Mouse (Mus musculus): ENCODE data around the gene Rab25. TPM values are rescaled to one million over a fixed set of nuclear protein-coding genes. Genes with fewer than 3 reads are reported as not detected.

Gene Rab25
- polyA plus RNA-seq, 1 experiment from 2014 or later: 0.70 TPM

- Histone ChIP-seq H3K4me3 (no peak overlapping the region), H3K4me2 (no peak overlapping the region), H3K27me3 (replicated peaks) (no peaks in the 10 kb centered on the region), H3K4me1 (peaks cover 9% of the 10 kb centered on the region), H3K9me3 (replicated peaks) (no peaks in the 10 kb centered on the region), H3K9ac (no peak overlapping the region), H3K27ac (no peak overlapping the region), H3K36me3 (peaks cover 94% of the 10 kb centered on the region)
- 77% methylated on average over 3 of the region's 3 CpGs for WGBS (ENCODE audit: insufficient replicate concordance)
- ATAC-seq: no peak
These were observed 18.0 kb upstream of the Rab25 start for GRCm38 (mm10) chr3:88566116-88566515.

GRCm38 (mm10) chr3:88563966-88564365, 15.9 kb upstream of the Rab25 start:
- Histone ChIP-seq H3K36me3 (peaks cover 100% of the 10 kb centered on the region), H3K9me3 (replicated peaks) (no peaks in the 10 kb centered on the region), H3K27ac (no peak overlapping the region), H3K27me3 (replicated peaks) (no peaks in the 10 kb centered on the region), H3K4me1 (peaks cover 9% of the 10 kb centered on the region), H3K4me2 (no peak overlapping the region), H3K9ac (no peak overlapping the region), H3K4me3 (no peak overlapping the region)
- ATAC-seq: no peak
- WGBS (ENCODE audit: insufficient replicate concordance): 82% methylated on average over 7 of the region's 7 CpGs

- Histone ChIP-seq H3K4me1 (peaks cover 6% of the 10 kb centered on the region), H3K4me3 (no peak overlapping the region), H3K27ac (no peak overlapping the region), H3K9me3 (replicated peaks) (no peaks in the 10 kb centered on the region), H3K4me2 (no peak overlapping the region), H3K27me3 (replicated peaks) (no peaks in the 10 kb centered on the region), H3K9ac (no peak overlapping the region), H3K36me3 (peaks cover 100% of the 10 kb centered on the region)
- 81% methylated on average over 4 of the region's 4 CpGs for WGBS (ENCODE audit: insufficient replicate concordance)
- no peak for ATAC-seq
These were observed 15.3 kb upstream of the Rab25 start for GRCm38 (mm10) chr3:88563442-88563841.

GRCm38 (mm10) chr3:88561989-88562388, 13.9 kb upstream of the Rab25 start:
- WGBS (ENCODE audit: insufficient replicate concordance): 76% methylated on average over 4 of the region's 4 CpGs
- ATAC-seq: peak; percentile 16; the same call in 1 of the 2 replicates
- Histone ChIP-seq H3K27me3 (replicated peaks) (no peaks in the 10 kb centered on the region), H3K4me2 (no peak overlapping the region), H3K4me1 (no peaks in the 10 kb centered on the region), H3K36me3 (peaks cover 100% of the 10 kb centered on the region), H3K9me3 (replicated peaks) (no peaks in the 10 kb centered on the region), H3K4me3 (no peak overlapping the region), H3K9ac (no peak overlapping the region), H3K27ac (no peak overlapping the region)

- H3K27ac ChIP-seq: no peak overlapping the region
- H3K4me3 ChIP-seq: no peak overlapping the region
- H3K27me3 ChIP-seq (replicated peaks): no peaks in the 10 kb centered on the region
- H3K9me3 ChIP-seq (replicated peaks): no peaks in the 10 kb centered on the region
- H3K4me2 ChIP-seq: no peak overlapping the region
- WGBS (ENCODE audit: insufficient replicate concordance): 91% methylated on average over 9 of the region's 9 CpGs
- H3K36me3 ChIP-seq: peaks cover 92% of the 10 kb centered on the region
- peaks cover 12% of the 10 kb centered on the region for H3K4me1 ChIP-seq
- H3K9ac ChIP-seq: no peak overlapping the region
- no peak for ATAC-seq
These were observed 11.5 kb upstream of the Rab25 start for GRCm38 (mm10) chr3:88559596-88559995.

GRCm38 (mm10) chr3:88556616-88557015, 8.5 kb upstream of the Rab25 start:
- Histone ChIP-seq H3K4me1 (peaks cover 23% of the 10 kb centered on the region), H3K27ac (no peak overlapping the region), H3K9me3 (replicated peaks) (no peaks in the 10 kb centered on the region), H3K9ac (no peak overlapping the region), H3K27me3 (replicated peaks) (no peaks in the 10 kb centered on the region), H3K4me2 (no peak overlapping the region), H3K4me3 (no peak overlapping the region), H3K36me3 (peaks cover 62% of the 10 kb centered on the region)
- ATAC-seq: no peak
- WGBS (ENCODE audit: insufficient replicate concordance): 83% methylated on average over 8 of the region's 8 CpGs

- Histone ChIP-seq H3K4me1 (peaks cover 32% of the 10 kb centered on the region), H3K9ac (no peak overlapping the region), H3K27me3 (replicated peaks) (no peaks in the 10 kb centered on the region), H3K36me3 (peaks cover 53% of the 10 kb centered on the region), H3K27ac (no peak overlapping the region), H3K4me2 (0 out of 2 replicates have a peak overlapping the region, but pooled peaks have one; percentile 99), H3K9me3 (replicated peaks) (no peaks in the 10 kb centered on the region), H3K4me3 (no peak overlapping the region)
- no peak for ATAC-seq
- WGBS (ENCODE audit: insufficient replicate concordance): 92% methylated on average over 6 of the region's 6 CpGs
These were observed 7.6 kb upstream of the Rab25 start for GRCm38 (mm10) chr3:88555731-88556130.

GRCm38 (mm10) chr3:88555069-88555605, 7.0 kb upstream of the Rab25 start:
- 0 out of 2 replicates have a peak overlapping the region, but pooled peaks have one; percentile 3 for H3K27ac ChIP-seq

GRCm38 (mm10) chr3:88553880-88554586, 5.9 kb upstream of the Rab25 start:
- peak overlapping the region; percentile 94 for H3K9ac ChIP-seq
- peaks cover 42% of the 10 kb centered on the region for H3K4me1 ChIP-seq
- H3K27ac ChIP-seq: peak overlapping the region; percentile 93
- no peaks in the 10 kb centered on the region for H3K27me3 ChIP-seq (replicated peaks)
- no peaks in the 10 kb centered on the region for H3K9me3 ChIP-seq (replicated peaks)
- peak overlapping the region; percentile 99 for H3K4me2 ChIP-seq
- peak; percentile 16 for ATAC-seq
- peak overlapping the region; percentile 84 for H3K4me3 ChIP-seq
- H3K36me3 ChIP-seq: peaks cover 40% of the 10 kb centered on the region
- WGBS (ENCODE audit: insufficient replicate concordance): 3% methylated on average over 41 of the region's 41 CpGs

More at GRCm38 (mm10) chr3:88555069-88555605, 7.0 kb upstream of the Rab25 start:
- Histone ChIP-seq H3K9ac (0 out of 2 replicates have a peak overlapping the region, but pooled peaks have one; percentile 94), H3K4me1 (peaks cover 38% of the 10 kb centered on the region), H3K4me2 (peak overlapping the region; percentile 99), H3K4me3 (0 out of 2 replicates have a peak overlapping the region, but pooled peaks have one; percentile 84), H3K27me3 (replicated peaks) (no peaks in the 10 kb centered on the region), H3K9me3 (replicated peaks) (no peaks in the 10 kb centered on the region), H3K36me3 (peaks cover 47% of the 10 kb centered on the region)
- ATAC-seq: no peak
- WGBS (ENCODE audit: insufficient replicate concordance): 91% methylated on average over 5 of the region's 5 CpGs

GRCm38 (mm10) chr3:88553525-88553879, 5.4 kb upstream of the Rab25 start, which contains the start of gene Ubqln4:
Gene Ubqln4 (plus strand): TSS chr3:88553758.
- H3K27me3 ChIP-seq (replicated peaks): no peaks in the 10 kb centered on the region
- under 1% methylated on average over 36 of the region's 37 CpGs for WGBS (ENCODE audit: insufficient replicate concordance)
- peak within 1 kb of the TSS; percentile 93 for H3K27ac ChIP-seq
- peak within 1 kb of the TSS; percentile 84 for H3K4me3 ChIP-seq
- peak within 1 kb of the TSS; percentile 94 for H3K9ac ChIP-seq
- ATAC-seq: peak; percentile 81
- peaks cover 34% of the 10 kb centered on the region for H3K36me3 ChIP-seq
- peaks cover 42% of the 10 kb centered on the region for H3K4me1 ChIP-seq
- no peaks in the 10 kb centered on the region for H3K9me3 ChIP-seq (replicated peaks)
- peak within 1 kb of the TSS; percentile 99 for H3K4me2 ChIP-seq

- Histone ChIP-seq H3K9me3 (replicated peaks) (no peaks in the 10 kb centered on the region), H3K9ac (peak within 1 kb of the TSS; percentile 94), H3K4me3 (peak within 1 kb of the TSS; percentile 84), H3K27ac (peak within 1 kb of the TSS; percentile 93), H3K4me2 (peak within 1 kb of the TSS; percentile 99), H3K36me3 (peaks cover 28% of the 10 kb centered on the region), H3K4me1 (peaks cover 42% of the 10 kb centered on the region), H3K27me3 (replicated peaks) (no peaks in the 10 kb centered on the region)
- ATAC-seq: peak; percentile 90
- WGBS (ENCODE audit: insufficient replicate concordance): 2% methylated on average over 48 of the region's 48 CpGs
These were observed 4.8 kb upstream of the Rab25 start, which contains the start of gene Lamtor2 for GRCm38 (mm10) chr3:88552676-88553524. Gene Lamtor2 (minus strand): TSS chr3:88553074.
